Mouse (Mus musculus) ovary, postnatal 10 days (tissue): ENCODE results near the gene B3galnt2.
"Not testable (repeated sequence)": the region's sequence is repeated elsewhere in the genome, so short reads cannot be mapped to it uniquely, and the experiment has no call there.

Experiments
- DNase-seq: peaks from one replicate; pipeline ENCODE4 v3.0.0; 2022; ENCODE audit warnings: low spot score

Gene B3galnt2

GRCm38 (mm10) chr13:13953874-13954832, at the start of gene B3galnt2:
Gene B3galnt2, plus strand, starts transcription at chr13:13954469.
- peak; percentile 80 for DNase-seq

- DNase-seq = no peak
Observed at GRCm38 (mm10) chr13:13911341-13911740, 42.9 kb upstream of the B3galnt2 start.

GRCm38 (mm10) chr13:13919396-13919795, 34.9 kb upstream of the B3galnt2 start:
- DNase-seq = no peak

GRCm38 (mm10) chr13:13922526-13922925, 31.7 kb upstream of the B3galnt2 start:
- DNase-seq = no peak

GRCm38 (mm10) chr13:13929982-13930381, 24.3 kb upstream of the B3galnt2 start:
- DNase-seq = no peak

- DNase-seq = peak; percentile 20
Observed at GRCm38 (mm10) chr13:13954931-13955330, 662 bp downstream of the B3galnt2 start.

- DNase-seq = no peak
Observed at GRCm38 (mm10) chr13:13956686-13957085, 2.4 kb downstream of the B3galnt2 start.

GRCm38 (mm10) chr13:13960211-13960610, 5.9 kb downstream of the B3galnt2 start:
- DNase-seq = no peak

- no peak for DNase-seq
Observed at GRCm38 (mm10) chr13:13961046-13961445, 6.8 kb downstream of the B3galnt2 start.

- DNase-seq = no peak
Observed at GRCm38 (mm10) chr13:13965388-13965964, 11.2 kb downstream of the B3galnt2 start.

GRCm38 (mm10) chr13:13966172-13966571, 11.9 kb downstream of the B3galnt2 start:
- DNase-seq = no peak

GRCm38 (mm10) chr13:13968629-13969111, 14.4 kb downstream of the B3galnt2 start:
- DNase-seq = no peak

- no peak for DNase-seq
Observed at GRCm38 (mm10) chr13:13969796-13970195, 15.5 kb downstream of the B3galnt2 start.

GRCm38 (mm10) chr13:13981842-13982241, 27.6 kb downstream of the B3galnt2 start:
- not testable (repeated sequence) for DNase-seq

GRCm38 (mm10) chr13:13983523-13983922, 29.3 kb downstream of the B3galnt2 start:
- DNase-seq = no peak

- no peak for DNase-seq
Observed at GRCm38 (mm10) chr13:13989135-13989534, 34.9 kb downstream of the B3galnt2 start.

GRCm38 (mm10) chr13:13990391-13990790, 36.1 kb downstream of the B3galnt2 start:
- DNase-seq = no peak

- DNase-seq = no peak
Observed at GRCm38 (mm10) chr13:13993041-13993440, 38.8 kb downstream of the B3galnt2 start.

- DNase-seq = no peak
Observed at GRCm38 (mm10) chr13:13995046-13995445, 40.8 kb downstream of the B3galnt2 start.

- no peak for DNase-seq
Observed at GRCm38 (mm10) chr13:13997476-13997875, 43.2 kb downstream of the B3galnt2 start.

- no peak for DNase-seq
Observed at GRCm38 (mm10) chr13:14002706-14003105, 48.4 kb downstream of the B3galnt2 start.

- DNase-seq = no peak
Observed at GRCm38 (mm10) chr13:14004086-14004485, 49.8 kb downstream of the B3galnt2 start.

- no peak for DNase-seq
Observed at GRCm38 (mm10) chr13:14004999-14005398, 50.7 kb downstream of the B3galnt2 start.
